In the genomic region with DNA sequence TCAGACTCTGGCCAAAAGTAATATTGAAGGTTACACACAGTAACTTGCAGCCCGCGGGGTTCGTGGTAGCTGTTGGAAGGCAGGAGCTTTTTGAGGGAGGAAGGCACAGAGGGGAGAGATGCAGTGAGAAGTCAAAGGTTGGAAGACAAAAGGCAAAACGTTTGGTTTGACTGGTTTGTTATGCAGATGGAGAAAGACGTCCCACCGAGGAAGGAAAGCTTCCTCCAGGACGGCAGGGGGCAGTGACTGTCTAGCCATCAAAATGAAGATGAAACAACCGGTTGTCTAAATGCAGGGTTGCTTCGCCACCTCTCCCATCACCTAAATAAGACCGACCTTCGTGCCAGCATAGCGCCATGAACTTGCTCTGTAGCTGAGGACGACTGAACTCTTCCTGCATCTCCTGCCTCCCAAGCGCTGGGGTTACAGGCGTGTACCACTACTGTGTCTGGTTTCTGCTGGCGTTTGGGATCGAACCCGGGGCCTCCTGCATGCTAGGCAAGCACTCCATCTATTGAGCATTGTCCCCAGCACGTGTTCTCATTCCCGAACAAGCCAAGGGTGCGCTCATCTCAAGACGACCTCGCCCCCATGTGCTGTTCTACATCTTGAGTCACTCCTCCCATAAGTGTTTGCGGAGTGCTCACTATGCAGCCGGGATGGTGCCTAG, we compare ENCODE assay signal across 28 mouse cellular contexts. TPM values are rescaled to one million over a fixed set of nuclear protein-coding genes. Genes with fewer than 3 reads are reported as not detected.
DNase-seq lines count a peak whose midpoint lies in the region; ATAC-seq and TF ChIP-seq lines count a peak whose summit lies in the region.
"Had no signal": no experiment of that assay in that cellular context is flagged by ENCODE, and none has a peak within 500 bp of the region (broad histone marks: within the 10 kb centered on the region; RNA-seq: fewer than 3 reads in every experiment).

No protein-coding gene starts in this region.

- H3K4me3 ChIP-seq in CH12.LX (replicated peaks in 1 of 3; ENCODE audit: low read depth in 2 of 3, low read length in 2 of 3, poor library complexity in 1 of 3) (no peak overlapping the region), E14TG2a.4 (replicated peaks; ENCODE audit: low read length) (peak overlapping the region; percentile 37; the same call in 1 of the 2 replicates), ES-E14 (ENCODE audit: insufficient read depth in 1 of 2, low read depth in 1 of 2, low read length in 2 of 2, poor library complexity in 1 of 2, severe bottlenecking in 1 of 2) (peak overlapping the region in 1 of 2 experiments; percentile 11; a peak in 1 of 4 replicates)
- no peak overlapping the region for H3K4me3 ChIP-seq in forebrain, embryonic 11.5 days (ENCODE audit: low read depth, low read length)
- H3K4me3 ChIP-seq: forebrain, embryonic 10.5 days; gastrocnemius, adult 2 months; heart, embryonic 13.5 days had no signal

- dilution Hi-C loops in CH12.LX (cut with MboI; ENCODE audit: extremely low pct_ligation_motif_present, extremely low pct_unique_long_range_greater_than_20kb, low sequenced_read_pairs): no loop called here

- H3K9me3 ChIP-seq in CH12.LX (replicated peaks; ENCODE audit: low read length) (no peaks in the 10 kb centered on the region), E14TG2a.4 (ENCODE audit: low read length) (no peaks in the 10 kb centered on the region), ES-E14 (ENCODE audit: control insufficient read depth, insufficient read depth, low read depth, low read length) (no peaks in the 10 kb centered on the region)
- no peaks in the 10 kb centered on the region for H3K9me3 ChIP-seq in forebrain, embryonic 11.5 days (ENCODE audit: control insufficient read depth, low read length)
- H3K9me3 ChIP-seq: forebrain, embryonic 10.5 days; heart, embryonic 13.5 days had no signal

- 79% methylated on average over 25 of the region's 25 CpGs for WGBS in forebrain, embryonic 11.5 days

- H3K27me3 ChIP-seq in CH12.LX (replicated peaks) (no peaks in the 10 kb centered on the region), E14TG2a.4 (ENCODE audit: insufficient read depth, low read length) (peaks cover 26% of the 10 kb centered on the region)
- H3K27me3 ChIP-seq in forebrain, embryonic 11.5 days (ENCODE audit: control insufficient read depth, insufficient read depth, low read length): no peaks in the 10 kb centered on the region

- peak in 1 of 2 experiments; percentile 32; a peak in 1 of 4 replicates for TF ChIP-seq CTCF in CH12.LX (conservative IDR thresholded peaks at IDR 0.05 in 1 of 2, IDR thresholded peaks at IDR 0.05 in 1 of 2; ENCODE audit: low read depth in 2 of 2, low read length in 2 of 2)
- 0 out of 2 replicates have a peak, but pooled peaks have one; percentile 9 for TF ChIP-seq CTCF in E14TG2a.4 (conservative IDR thresholded peaks at IDR 0.05; ENCODE audit: low read length)

- no peak for TF ChIP-seq EP300 in CH12.LX (IDR thresholded peaks at IDR 0.05; ENCODE audit: low read length)

- H3K9ac ChIP-seq in CH12.LX (ENCODE audit: insufficient read depth, low read depth): no peak overlapping the region
- H3K9ac ChIP-seq in ES-E14 (ENCODE audit: insufficient read depth, low read depth, low read length, poor library complexity, severe bottlenecking): no peak overlapping the region
- H3K9ac ChIP-seq in forebrain, embryonic 11.5 days (ENCODE audit: low read length): no peak overlapping the region
- H3K9ac ChIP-seq: forebrain, postnatal 0 days; heart, embryonic 13.5 days; hindbrain, embryonic 14.5 days had no signal

- ATAC-seq in forebrain, embryonic 11.5 days (replicated peaks; ENCODE audit: low FRiP score): no peak
- ATAC-seq: activated CD4-positive, CD25-positive, alpha-beta regulatory T cell, adult 4 months; CD4-positive, CD25-positive, alpha-beta regulatory T cell, adult 4 months; forebrain, embryonic 14.5 days; forebrain, postnatal 0 days; hindbrain, postnatal 0 days; inflammation-experienced regulatory T-cells, adult 6 months; intestine, postnatal 0 days; Patski had no signal

- no peaks in the 10 kb centered on the region for H3K36me3 ChIP-seq in CH12.LX (replicated peaks in 1 of 2; ENCODE audit: control insufficient read depth in 1 of 2, insufficient read depth in 1 of 2, low read length in 1 of 2)
- no peaks in the 10 kb centered on the region for H3K36me3 ChIP-seq in E14TG2a.4 (ENCODE audit: insufficient read depth, low read length)
- H3K36me3 ChIP-seq in ES-E14 (ENCODE audit: control insufficient read depth, insufficient read depth, low read length, poor library complexity, severe bottlenecking): no peaks in the 10 kb centered on the region
- H3K36me3 ChIP-seq in forebrain, embryonic 11.5 days (ENCODE audit: control insufficient read depth, insufficient read depth, low read length): no peaks in the 10 kb centered on the region
- H3K36me3 ChIP-seq: forebrain, embryonic 10.5 days; G1E; heart, embryonic 13.5 days had no signal

- no peak for TF ChIP-seq POLR2A in CH12.LX (IDR thresholded peaks at IDR 0.05; ENCODE audit: low read depth, low read length)

- peaks cover 2 to 4% of the 10 kb centered on the region in 2 experiments; a peak in 1 of 4 replicates for H3K4me1 ChIP-seq in CH12.LX (ENCODE audit: control insufficient read depth in 1 of 2, insufficient read depth in 2 of 2)
- peaks cover 73% of the 10 kb centered on the region for H3K4me1 ChIP-seq in E14TG2a.4 (replicated peaks; ENCODE audit: low read depth, low read length)
- H3K4me1 ChIP-seq in ES-E14 (ENCODE audit: control insufficient read depth in 2 of 2, insufficient read depth in 2 of 2, low read length in 2 of 2, poor library complexity in 1 of 2): peaks cover 8 to 12% of the 10 kb centered on the region in 2 experiments; a peak in 3 of 4 replicates
- no peaks in the 10 kb centered on the region for H3K4me1 ChIP-seq in forebrain, embryonic 11.5 days (replicated peaks; ENCODE audit: control insufficient read depth, insufficient read depth, low read length)
- H3K4me1 ChIP-seq: forebrain, embryonic 10.5 days had no signal

- DNase-seq in CH12.LX (ENCODE audit: extremely low read depth) (no peak), ES-E14 (ENCODE audit: low read depth, low spot score) (no peak)
- no peak for DNase-seq in adrenal gland, postnatal 25 days
- no peak for DNase-seq in forebrain, embryonic 11.5 days (ENCODE audit: low spot score)
- DNase-seq in lung, postnatal 36 days: no peak
- DNase-seq: adrenal gland, adult 8-10 months; adrenal gland, postnatal 36 days; cerebellum, adult 18-20 months; cerebellum, adult 9-10 months; cerebellum, postnatal 14 days; forebrain, postnatal 0 days; gastrocnemius, adult 2 months; gastrocnemius, postnatal 14 days; heart, adult 18-20 months; heart, postnatal 14 days; heart, postnatal 4 days had no signal

- no peak overlapping the region for H3K4me2 ChIP-seq in CH12.LX (ENCODE audit: insufficient read depth, low read depth, poor library complexity, severe bottlenecking)
- H3K4me2 ChIP-seq in forebrain, embryonic 11.5 days (ENCODE audit: low read depth, low read length, severe bottlenecking): no peak overlapping the region
- H3K4me2 ChIP-seq: heart, embryonic 13.5 days; hindbrain, embryonic 14.5 days had no signal

- TF ChIP-seq RAD21 in CH12.LX (IDR thresholded peaks at IDR 0.05; ENCODE audit: low read depth, low read length): peak; percentile 24

- in situ Hi-C loops in CH12.LX (cut with MboI; ENCODE audit: low pct_ligation_motif_present, low pct_unique_long_range_greater_than_20kb, low sequenced_read_pairs): no loop called here
- in situ Hi-C loops in ES-E14 (cut with MboI; ENCODE audit: low sequenced_read_pairs in 2 of 2, unreplicated experiment in 2 of 2): no loop called here

- H3K79me2 ChIP-seq in CH12.LX (replicated peaks; ENCODE audit: control insufficient read depth, extremely low read depth, insufficient read depth, poor library complexity, severe bottlenecking): no peaks in the 10 kb centered on the region

- H3K27ac ChIP-seq in CH12.LX (ENCODE audit: insufficient read depth, low read depth): no peak overlapping the region
- no peak overlapping the region for H3K27ac ChIP-seq in ES-E14 (ENCODE audit: insufficient read depth, low read depth, low read length, poor library complexity, severe bottlenecking)
- H3K27ac ChIP-seq in forebrain, embryonic 11.5 days (ENCODE audit: low read depth, low read length): no peak overlapping the region
- H3K27ac ChIP-seq: forebrain, embryonic 10.5 days; gastrocnemius, adult 2 months; heart, embryonic 13.5 days; hindbrain, embryonic 14.5 days; hindbrain, postnatal 0 days had no signal

TF ChIP-seq in CH12.LX, 34 proteins besides CTCF, POLR2A, EP300 and RAD21:
- TF ChIP-seq USF2 (conservative IDR thresholded peaks at IDR 0.05; ENCODE audit: low read depth, low read length) (no peak), SMC3 (IDR thresholded peaks at IDR 0.05; ENCODE audit: low read depth, low read length) (peak; percentile 13; the same call in 1 of the 2 replicates)

TF ChIP-seq in ES-E14, 5 proteins besides CTCF, POLR2A, EP300 and RAD21:
- TF ChIP-seq ZC3H11A (IDR thresholded peaks at IDR 0.05; ENCODE audit: borderline replicate concordance, low read depth, low read length): 0 out of 2 replicates have a peak, but pooled peaks have one; percentile 5
- no peak for TF ChIP-seq MAFK (IDR thresholded peaks at IDR 0.05; ENCODE audit: insufficient read depth, low read depth, low read length)

RNA-seq across cellular contexts. Expression of a gene that starts 15.7 kb away (rescaled TPM):
- 6.8 and 7.7 TPM in 2 replicates for total RNA-seq in CH12.LX (2012; rRNA removed)
- total RNA-seq in CH12.LX (2014; rRNA removed): 10.4 and 12.6 TPM in 2 replicates
- 9.7 and 10.8 TPM in 2 replicates for polyA plus RNA-seq in CH12.LX (2012; ENCODE audit: insufficient read length, low read depth)
- 15.5 and 16.2 TPM in 2 replicates for total RNA-seq in ES-E14 (2012; rRNA removed)
- total RNA-seq in adrenal gland, postnatal 25 days (2021): 11.7 and 16.6 TPM in 2 replicates
- polyA plus RNA-seq in forebrain, embryonic 11.5 days (2014; fragmentation: Nextera tagmentation; extraction: Ambion mirVana): 61.8 and 67.1 TPM in 2 replicates
